Mouse (Mus musculus) testis, adult 2 months (tissue): Measurements from ENCODE around the gene Gnb2.

Experiments used
- CTCF ChIP-seq: fragments of 200-500 bp; IDR thresholded peaks from 2 replicates; pipeline ENCODE4 v1.5.1; 2012; ENCODE audit warnings: low read depth, mild to moderate bottlenecking, inconsistent platforms, low read length, moderate library complexity; ENCODE audit not compliant: control insufficient read depth, insufficient read depth, insufficient replicate concordance
- POLR2A ChIP-seq: fragments of 200-500 bp; IDR thresholded peaks from 2 replicates; pipeline ENCODE4 v1.6.1; 2012; ENCODE audit warnings: low read depth, mild to moderate bottlenecking, inconsistent platforms, low read length, moderate library complexity; ENCODE audit not compliant: control insufficient read depth

DNA sequence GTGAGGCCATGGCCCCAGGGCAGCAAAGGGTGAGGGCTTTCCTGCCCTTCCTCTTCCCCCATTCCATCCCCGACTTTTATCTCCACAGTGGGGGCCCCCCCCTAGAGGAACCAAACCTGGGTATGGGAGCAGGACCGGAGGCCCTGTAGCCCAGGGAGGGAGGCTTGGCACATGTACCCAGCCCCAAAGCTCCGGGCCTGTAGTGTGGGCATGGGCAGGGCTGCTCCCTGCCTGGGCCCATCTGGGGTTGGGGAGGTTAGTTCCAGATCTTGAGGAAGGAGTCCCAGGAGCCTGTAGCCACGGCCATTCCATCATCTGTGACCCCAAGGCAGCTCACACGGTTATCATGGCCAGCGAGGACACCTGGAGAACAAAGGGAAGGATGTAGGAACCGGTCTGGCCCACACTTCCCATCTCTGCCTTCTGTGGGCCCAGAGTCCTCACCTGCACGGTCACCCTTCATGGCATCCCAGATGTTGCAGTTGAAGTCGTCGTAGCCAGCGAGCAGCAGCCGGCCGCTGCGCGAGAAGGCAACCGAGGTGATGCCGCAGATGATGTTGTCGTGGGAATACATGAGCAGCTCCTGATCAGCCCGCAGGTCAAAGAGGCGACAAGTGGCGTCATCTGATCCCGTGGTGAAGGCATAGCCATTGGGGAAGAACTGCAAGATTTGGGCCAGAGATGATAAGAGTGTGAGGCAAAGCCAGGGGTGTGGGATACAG is 4.9 kb downstream of the Gnb2 start:
- no peak for TF ChIP-seq POLR2A
- no peak for TF ChIP-seq CTCF
